Mouse (Mus musculus) gastrocnemius, postnatal 10 days (tissue): ENCODE results near the gene Cntnap1. TPM values are rescaled to one million over a fixed set of nuclear protein-coding genes. Genes with fewer than 3 reads are reported as not detected.
"Not testable (repeated sequence)": the region's sequence is repeated elsewhere in the genome, so short reads cannot be mapped to it uniquely, and the experiment has no call there.

Source experiments
- DNase-seq: peaks from one replicate; pipeline ENCODE4 v3.0.0; 2021; ENCODE audit warnings: mixed read lengths
- long read RNA-seq, 2 experiments: library from polyadenylated mRNA; stranded (forward); transcript quantifications; one replicate each; pipeline ENCODE4 v2.0.0; 2021
- total RNA-seq, 2 experiments: library from RNA; stranded (reverse); gene quantifications; 2 replicates each; pipeline ENCODE4 v1.2.3; 2021

Cntnap1 gene
- total RNA-seq: 1 to 10 TPM; 4.2 to 4.3 TPM
- long read RNA-seq, experiment 1, partial matches to known transcripts: 0 of 2 reads
- long read RNA-seq, experiment 1, other reads (novel, unspliced or antisense): 2 of 2 reads
- long read RNA-seq, experiment 2, partial matches to known transcripts: 0 of 1 reads
- long read RNA-seq, experiment 2, other reads (novel, unspliced or antisense): 1 of 1 reads

- DNase-seq: peak; percentile 79
Observed at GRCm38 (mm10) chr11:101170354-101170810, at the start of gene Cntnap1. Cntnap1 (plus strand) TSS chr11:101170523.

- DNase-seq: peak; percentile 12
Observed at GRCm38 (mm10) chr11:101120545-101121188, 49.7 kb upstream of the Cntnap1 start.

- DNase-seq: not testable (repeated sequence)
Observed at GRCm38 (mm10) chr11:101124494-101124893, 45.8 kb upstream of the Cntnap1 start.

- not testable (repeated sequence) for DNase-seq
Observed at GRCm38 (mm10) chr11:101125008-101125407, 45.3 kb upstream of the Cntnap1 start.

- DNase-seq: peak; percentile 30
Observed at GRCm38 (mm10) chr11:101127075-101127474, 43.2 kb upstream of the Cntnap1 start.

- DNase-seq: no peak
Observed at GRCm38 (mm10) chr11:101128996-101129577, 41.2 kb upstream of the Cntnap1 start.

- DNase-seq: peak; percentile 66
Observed at GRCm38 (mm10) chr11:101130056-101130756, 40.1 kb upstream of the Cntnap1 start.

- no peak for DNase-seq
Observed at GRCm38 (mm10) chr11:101131187-101131586, 39.1 kb upstream of the Cntnap1 start.

- DNase-seq: peak; percentile 52
Observed at GRCm38 (mm10) chr11:101131701-101132100, 38.6 kb upstream of the Cntnap1 start.

GRCm38 (mm10) chr11:101133037-101133436 lies 37.3 kb upstream of the Cntnap1 start:
- no peak for DNase-seq

- no peak for DNase-seq
Observed at GRCm38 (mm10) chr11:101134217-101134865, 36.0 kb upstream of the Cntnap1 start.

GRCm38 (mm10) chr11:101137000-101137399 lies 33.3 kb upstream of the Cntnap1 start:
- DNase-seq: no peak

GRCm38 (mm10) chr11:101138536-101139181 lies 31.7 kb upstream of the Cntnap1 start:
- no peak for DNase-seq

GRCm38 (mm10) chr11:101140164-101140819 lies 30.0 kb upstream of the Cntnap1 start:
- no peak for DNase-seq

GRCm38 (mm10) chr11:101141088-101141487 lies 29.2 kb upstream of the Cntnap1 start:
- DNase-seq: no peak

GRCm38 (mm10) chr11:101142215-101142967 lies 27.9 kb upstream of the Cntnap1 start:
- DNase-seq: no peak

GRCm38 (mm10) chr11:101143338-101144225 lies 26.7 kb upstream of the Cntnap1 start:
- no peak for DNase-seq

- no peak for DNase-seq
Observed at GRCm38 (mm10) chr11:101146377-101146776, 23.9 kb upstream of the Cntnap1 start.

- DNase-seq: no peak
Observed at GRCm38 (mm10) chr11:101148751-101149150, 21.6 kb upstream of the Cntnap1 start.
